Mouse (Mus musculus): Measurements from ENCODE around the gene Dxo.
"Not testable (repeated sequence)": the region's sequence is repeated elsewhere in the genome, so short reads cannot be mapped to it uniquely, and the experiment has no call there.

The Dxo gene

DNA sequence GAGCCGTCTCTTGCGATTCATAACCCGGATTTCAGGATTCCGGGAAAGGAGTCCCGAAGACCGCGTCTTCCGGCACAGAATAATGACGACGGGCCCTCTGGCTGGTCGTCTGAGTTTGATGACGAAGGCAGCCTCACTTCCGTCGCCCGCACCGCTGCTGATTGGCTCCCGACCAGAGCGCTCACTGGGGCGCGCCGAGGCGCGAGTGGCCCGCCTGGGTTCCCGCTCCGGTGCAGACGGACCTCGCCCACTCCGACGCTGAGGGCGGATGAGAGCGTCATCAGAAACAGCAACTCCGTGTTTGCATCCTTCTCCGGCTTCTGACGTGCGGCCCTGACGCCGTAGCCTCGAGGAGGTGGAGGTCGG, at the start of gene Dxo, which contains the start of gene Stk19:
TSS of gene Dxo (plus strand) at position 164 of the 366 bp plus-strand sequence.
TSS of gene Stk19 (minus strand) at position 90 of the 366 bp plus-strand sequence.
- DNase-seq: peak; percentile 98

DNA sequence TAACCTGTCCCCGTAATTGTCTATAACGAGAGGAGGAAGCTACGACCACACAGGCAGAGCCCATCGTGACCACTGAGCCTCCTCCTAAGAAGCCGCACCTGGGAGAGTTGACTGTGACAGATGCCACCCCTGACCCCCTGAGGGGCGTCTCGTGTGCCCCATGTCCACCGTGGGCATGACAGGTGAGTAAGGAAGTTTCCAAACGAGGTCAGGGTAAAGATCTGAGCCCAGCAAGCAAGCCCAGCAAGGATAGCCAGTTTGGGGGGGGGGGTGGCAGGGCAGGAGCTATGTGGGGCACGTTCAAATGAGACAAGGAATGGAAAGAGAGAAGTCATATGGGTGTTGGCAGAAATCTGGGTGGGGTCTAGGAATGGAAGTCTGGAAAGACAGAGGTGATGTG, 41.8 kb upstream of the Dxo start:
- DNase-seq: no peak

DNA sequence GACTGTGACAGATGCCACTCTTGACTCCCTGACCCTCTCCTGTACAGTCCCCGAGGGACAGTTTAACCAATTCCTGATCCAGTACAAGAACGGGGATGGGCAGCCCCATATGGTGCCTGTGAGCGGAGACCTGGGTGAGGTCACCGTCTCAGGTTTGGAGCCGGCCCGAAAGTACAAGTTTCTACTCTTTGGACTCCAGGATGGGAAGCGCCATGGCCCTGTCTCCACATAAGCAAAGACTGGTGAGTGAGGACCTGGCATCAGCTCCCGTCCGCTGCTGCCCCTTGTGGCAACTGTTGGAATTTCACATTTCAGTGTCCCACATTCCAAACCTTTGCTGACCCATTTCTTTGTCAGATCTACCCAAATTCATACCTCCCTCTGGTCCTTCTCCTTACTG, 41.2 kb upstream of the Dxo start:
- peak; percentile 54 for DNase-seq

DNA sequence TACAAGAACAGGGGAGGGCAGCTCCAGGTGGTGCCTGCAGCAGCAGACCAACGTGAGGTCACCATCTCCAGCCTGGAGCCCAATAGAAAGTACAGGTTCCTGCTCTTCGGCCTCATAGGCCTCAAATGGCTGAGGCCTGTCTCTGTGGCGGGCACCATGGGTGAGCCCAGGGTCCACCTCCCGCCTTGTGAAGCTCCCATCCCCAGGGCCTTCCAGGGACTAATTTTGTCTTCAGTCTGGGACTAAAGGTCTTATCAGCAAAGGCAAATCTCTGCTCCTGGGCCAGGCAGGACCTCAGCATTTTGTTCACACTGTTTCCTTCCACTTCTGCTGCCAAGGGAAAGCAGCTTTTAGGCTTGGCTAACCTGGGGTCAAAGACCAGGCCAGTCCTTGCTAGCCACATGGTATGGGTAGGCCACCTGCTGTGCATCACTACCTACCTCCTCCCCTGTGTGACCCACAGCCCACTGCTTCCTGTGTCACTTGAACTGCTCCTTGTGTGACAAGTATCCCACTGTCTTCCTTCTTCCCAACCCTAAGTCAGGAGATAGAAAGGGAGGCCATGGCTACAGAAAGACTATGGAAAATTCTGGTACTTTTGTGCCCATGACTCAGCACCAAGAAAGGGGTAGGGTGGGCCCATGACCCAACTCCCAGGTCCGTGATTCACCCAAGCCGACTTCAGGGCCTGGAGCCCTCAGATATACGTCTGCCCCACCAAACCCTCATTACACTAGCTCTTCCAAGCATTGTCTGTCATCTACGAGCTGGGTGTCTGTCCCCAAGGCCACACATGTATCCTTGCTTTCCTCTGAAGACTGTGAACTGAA, 40.3 kb upstream of the Dxo start:
- no peak for DNase-seq

DNA sequence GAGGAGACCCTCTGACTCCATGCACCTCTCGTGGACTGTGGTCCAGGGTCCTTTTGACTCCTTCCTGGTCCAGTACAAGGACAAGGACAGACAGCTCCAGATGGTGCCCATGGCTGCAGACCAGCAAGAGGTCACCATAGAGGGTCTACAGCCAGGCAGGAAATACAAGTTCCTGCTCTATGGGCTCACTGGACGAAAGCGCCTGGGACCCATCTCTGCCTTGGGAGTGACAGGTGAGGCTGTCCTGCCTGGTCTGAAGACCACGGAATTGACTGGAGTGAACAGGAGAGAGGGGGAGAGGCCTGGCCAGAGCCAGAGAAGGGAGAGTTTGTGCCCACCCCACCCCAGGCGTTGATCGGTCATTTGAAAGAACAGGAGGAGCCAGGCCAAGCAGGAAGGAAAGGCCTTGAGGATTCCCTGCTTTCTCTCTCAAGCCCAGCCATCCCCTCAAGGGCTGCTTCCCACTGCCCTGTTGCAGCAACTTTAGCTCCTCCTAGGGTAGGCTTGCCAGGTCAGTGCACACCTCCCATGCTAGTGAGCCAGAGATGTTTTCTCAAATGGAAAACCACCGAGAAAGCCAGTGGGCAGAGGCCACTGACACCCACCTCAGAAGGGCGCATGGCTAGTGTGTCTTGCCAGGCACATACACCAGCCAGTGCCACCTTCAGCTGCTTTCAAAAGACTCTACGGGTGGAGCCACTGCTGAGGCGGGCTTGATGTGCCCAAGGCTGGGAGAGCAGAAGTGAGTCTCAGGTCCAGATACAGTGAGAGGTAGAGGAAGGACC, 39.4 kb upstream of the Dxo start:
- not testable (repeated sequence) for DNase-seq

DNA sequence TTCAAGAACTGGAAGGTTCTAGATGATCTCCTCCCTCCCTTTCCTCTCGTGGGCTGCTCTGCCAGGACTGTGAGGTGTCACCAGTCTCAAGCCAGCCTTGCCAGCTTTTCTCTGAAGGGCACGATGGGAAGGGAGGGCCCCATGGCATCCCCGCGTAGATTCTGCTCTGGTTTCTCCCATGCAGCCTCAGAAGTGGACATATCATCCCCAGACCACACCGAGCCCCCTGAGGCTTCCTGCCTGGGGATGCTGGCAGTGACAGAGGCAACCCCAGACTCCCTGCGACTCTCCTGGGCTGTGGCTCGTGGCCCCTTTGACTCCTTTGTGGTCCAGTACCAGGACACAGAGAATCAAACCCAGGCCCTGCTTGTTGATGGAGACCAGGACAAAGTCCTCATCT, 38.7 kb upstream of the Dxo start:
- DNase-seq: not testable (repeated sequence)

DNA sequence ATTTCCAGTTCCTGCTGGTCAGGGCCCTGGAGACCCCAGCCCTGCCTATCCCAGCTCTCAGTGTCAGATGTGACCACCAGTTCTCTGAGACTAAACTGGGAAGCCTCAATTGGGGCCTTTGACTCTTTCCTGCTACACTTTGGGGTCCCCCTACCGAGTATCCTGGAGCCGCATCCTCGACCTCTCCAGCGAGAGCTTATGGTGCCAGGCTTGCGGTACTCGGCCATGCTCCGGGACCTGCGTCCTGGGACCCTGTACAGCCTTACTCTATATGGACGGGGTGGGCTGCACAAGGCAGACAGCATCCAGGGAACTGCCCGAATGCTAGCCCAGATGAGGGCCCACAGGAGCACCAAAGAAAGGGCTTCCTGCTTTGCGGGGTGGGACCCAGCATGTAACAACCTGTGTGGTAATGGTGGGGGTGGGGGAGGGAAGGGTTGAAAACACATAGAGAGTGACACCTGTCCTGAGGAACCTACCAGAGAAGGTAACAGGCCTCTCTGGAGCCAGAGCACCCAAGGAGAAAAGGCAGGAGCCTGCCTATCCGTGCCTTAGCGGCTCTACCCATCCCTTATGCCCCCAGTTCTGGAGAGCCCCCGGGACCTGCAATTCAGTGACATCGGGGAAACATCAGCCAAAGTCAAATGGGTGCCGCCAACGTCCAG, 37.8 kb upstream of the Dxo start:
- no peak for DNase-seq

DNA sequence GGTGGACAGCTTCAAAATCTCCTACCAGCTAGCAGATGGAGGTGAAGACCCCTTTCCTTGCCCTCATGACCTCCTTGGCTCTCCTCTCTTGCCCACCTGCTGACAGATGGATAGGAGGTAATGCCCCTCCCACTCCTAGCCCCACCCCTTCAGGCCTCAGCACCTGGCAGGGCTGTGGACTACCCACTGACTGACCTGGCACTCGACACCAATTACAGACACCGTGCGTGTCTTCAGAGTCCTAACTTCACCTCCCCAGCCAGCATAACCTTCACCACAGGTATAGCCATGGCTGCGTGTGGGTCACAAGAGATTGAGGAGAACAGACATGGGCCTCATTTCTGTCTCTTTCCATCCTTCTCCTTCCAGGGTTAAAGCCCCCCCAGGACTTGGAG, 37.3 kb upstream of the Dxo start:
- no peak for DNase-seq

DNA sequence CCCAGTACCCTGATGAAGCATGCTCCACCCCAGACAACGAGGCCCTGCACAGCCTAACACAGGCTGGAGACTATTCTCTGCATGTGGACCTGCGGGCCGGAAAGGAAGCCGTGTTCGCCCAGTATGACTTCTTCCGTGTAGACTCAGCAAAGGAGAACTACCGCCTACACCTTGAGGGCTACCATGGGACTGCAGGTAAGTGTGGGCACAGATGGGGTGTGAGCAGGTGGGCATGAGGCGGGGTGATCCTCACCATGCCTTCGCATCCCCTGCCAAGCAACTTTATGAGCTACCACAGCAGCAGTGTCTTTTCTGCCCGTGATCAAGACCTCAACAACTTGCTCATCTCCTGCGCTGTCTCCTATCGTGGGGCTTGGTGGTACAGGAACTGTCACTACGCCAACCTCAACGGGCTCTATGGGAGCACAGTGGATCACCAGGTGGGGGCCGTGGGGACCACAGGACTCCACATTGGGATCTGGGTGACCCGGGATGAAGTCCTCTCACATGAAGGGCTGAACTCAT, 36.0 kb upstream of the Dxo start:
- DNase-seq: not testable (repeated sequence)

DNA sequence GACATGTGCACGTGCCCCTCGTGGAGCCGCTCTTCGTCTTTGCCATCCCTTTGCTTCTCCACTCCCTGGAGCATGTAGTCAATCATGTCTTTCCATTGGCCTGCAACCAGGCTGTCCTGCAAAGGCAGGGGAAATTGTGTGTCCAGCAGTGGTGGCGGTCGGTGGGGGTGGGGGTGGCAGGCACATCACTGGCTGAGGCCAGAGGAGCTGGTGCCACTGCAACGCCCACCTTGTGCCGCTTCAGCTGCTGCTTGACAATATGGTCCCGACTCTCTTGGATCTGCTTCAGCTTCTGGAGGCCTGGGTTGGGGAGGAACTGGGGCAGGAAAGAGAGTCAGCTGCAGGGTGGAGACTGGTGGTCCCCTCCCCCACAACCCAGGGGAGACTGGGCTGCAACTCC, 34.1 kb upstream of the Dxo start:
- not testable (repeated sequence) for DNase-seq

DNA sequence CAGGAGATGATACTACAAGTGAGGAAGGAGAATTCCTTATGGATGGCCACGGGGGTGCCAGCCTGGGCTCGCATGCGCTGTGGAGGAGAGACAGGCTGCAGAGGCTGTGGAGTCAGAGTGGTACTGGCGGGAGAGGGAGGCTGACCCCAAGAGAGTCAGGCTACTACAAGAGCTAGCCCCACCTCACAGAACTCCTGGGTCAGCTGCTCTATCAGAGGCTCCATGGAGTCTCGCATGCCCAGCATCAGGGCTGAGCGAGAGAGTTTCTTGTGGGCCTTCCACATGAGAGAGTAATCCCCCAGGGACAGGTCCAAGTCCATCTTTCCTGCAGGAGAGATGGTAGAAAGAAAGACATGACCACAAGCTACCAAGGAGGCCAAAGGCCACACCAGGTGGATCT, 33.5 kb upstream of the Dxo start:
- DNase-seq: not testable (repeated sequence)

DNA sequence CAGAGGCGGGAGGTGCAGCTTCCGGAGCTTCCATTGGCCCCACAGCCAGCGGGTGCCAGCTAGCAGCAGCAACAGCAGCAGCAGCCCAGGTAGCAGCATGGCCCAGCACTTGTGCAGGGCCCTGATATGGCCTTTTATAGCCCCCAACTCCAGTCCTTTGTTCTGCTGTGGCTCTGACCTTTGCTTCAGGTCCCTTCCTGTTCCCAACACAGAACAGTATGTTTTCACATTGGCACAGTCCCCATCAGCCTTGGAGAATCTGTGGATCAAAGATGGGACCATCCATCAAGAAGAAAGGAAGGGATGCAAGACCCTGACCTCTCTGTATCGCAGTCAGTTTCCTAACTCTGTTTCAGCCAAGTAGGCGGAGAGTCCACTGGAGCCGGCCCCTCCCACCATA, 32.5 kb upstream of the Dxo start, which contains the start of gene Cyp21a1:
TSS of gene Cyp21a1 (minus strand) at position 261 of the 400 bp plus-strand sequence.
- not testable (repeated sequence) for DNase-seq

DNA sequence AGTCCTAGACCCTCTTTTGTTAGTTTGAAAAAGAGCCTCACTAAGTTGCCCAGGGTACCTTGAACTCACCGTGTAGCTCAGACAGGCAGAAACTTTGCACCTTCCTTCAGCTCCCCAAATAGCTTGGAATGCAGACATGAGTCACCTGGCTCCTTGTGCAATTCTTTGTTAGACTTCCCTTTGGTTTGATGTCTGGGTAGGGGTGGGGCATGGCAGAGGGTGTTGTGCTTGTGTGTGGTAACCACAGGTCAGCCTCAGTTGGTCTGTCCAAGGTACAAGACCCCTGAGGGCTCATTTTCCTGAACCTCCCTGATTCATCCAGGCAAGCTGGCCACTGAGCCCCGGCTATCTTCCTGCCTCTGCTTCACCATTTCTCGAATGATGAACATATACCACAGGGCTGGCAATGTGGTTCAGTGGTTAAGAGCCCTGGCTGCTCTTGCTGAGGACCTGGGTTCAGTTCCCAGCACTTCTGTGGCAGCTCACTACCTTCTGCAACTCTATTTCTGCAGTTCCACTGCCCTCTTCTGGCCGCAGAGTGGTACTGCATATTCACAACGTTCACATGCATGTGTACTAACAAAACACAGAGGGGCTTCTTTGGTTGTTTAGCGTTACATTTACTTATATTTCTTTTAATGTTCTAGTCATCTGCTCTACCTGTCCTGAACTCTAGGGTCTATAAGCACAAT, 31.8 kb upstream of the Dxo start:
- no peak for DNase-seq

DNA sequence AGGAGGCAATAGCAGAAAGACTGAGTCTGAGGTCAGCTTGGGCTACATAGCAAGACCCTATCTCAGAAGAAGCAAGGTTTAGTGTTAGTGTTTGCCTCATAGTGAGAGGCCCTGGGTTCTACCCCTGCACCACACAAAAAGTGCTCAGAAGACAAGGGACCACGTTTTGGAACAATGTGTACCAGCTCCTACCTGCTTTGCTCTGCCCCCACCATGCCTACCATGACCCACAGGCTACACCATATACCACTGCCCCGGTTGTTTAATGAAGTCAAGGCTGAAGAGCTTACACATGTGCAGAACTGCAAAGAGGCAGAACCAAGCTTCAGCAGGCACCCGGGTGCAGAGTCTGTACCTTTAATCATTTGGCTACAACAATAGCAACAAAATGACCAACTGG, 29.6 kb upstream of the Dxo start:
- DNase-seq: no peak

DNA sequence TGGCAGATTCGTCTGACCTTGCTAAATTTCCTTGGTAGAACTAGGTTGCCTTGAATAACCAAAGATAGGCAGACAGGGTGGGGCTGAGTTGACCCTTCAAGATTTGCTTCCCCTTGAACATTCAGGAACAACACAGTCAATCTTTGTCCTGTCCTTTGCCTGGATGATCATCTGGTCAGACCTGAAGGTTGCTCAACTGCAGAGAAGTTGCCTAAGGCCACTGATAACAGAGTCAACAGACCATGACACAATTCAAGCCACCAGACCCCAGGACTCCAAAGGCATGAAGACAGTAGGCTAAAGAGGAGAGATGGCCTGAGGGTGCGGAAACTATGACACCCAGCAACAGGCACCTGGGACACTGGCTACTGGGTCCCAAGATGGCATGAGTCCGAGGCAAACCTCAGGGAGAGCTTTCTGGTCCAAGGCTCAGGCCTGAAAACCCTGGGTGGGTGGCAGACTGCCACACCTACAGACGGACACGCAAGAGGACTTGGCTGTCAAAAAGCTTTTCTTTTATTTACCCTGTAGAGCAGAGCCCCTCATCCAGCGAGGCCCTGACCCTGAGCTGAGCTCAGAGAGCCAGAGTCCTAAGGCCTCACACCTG, 28.1 kb upstream of the Dxo start:
- no peak for DNase-seq

DNA sequence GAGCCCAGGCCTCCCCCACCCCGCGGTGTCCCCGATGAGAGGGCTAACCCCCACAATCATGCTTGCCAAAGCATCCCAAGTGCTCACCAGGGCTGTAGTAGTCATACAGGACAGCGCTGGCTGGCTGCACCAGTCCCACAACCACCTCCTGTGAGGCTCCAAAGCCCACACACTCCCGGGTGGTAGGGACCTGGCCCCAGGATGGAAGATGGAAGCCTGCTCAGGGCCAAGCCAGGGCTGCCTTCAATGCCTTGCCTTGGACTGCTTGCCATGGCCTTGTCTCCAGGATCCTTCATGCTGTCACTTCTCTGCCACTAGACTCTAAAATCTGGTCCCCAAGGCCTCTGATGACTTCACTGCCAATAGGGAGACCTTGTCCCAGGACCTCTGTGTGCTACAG, 26.4 kb upstream of the Dxo start:
- not testable (repeated sequence) for DNase-seq

DNA sequence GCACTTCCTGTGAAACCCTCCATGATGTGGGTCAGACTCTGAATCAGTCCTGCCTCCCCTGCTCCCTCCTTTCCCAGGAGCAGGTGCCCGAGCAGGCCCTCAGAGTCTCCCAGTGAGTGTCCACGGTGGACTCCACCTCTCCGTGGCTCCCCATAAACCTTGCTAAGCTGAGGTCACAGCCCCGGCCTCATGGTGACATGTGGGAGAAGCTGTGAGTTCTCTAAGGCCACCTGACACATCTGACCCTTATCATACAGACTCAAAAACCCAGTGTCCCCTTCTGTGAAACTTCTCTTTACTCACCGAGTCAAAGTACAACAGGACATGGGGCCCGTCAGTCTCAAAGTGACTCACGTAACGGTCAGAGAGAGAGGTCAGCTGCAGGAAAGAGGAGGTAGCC, 26.0 kb upstream of the Dxo start:
- not testable (repeated sequence) for DNase-seq

DNA sequence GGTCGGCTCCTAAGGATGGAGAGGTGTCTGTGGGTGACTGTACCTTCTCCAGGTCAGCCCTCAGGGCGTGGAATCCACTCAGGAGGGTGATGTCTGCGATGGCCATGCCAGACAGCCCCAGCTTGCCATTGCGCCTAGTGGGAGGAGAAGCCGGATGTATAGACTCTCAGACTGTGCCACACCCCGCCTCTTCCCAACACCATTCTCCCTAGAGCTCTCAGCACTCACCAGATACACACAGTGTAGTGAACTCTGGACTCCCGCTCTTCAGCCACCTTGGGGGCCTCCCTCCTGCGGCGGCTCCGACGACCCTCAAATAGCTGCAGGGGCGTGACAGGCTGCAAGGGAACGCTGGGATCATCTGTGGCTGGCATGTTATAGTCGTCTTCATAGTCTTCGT, 25.5 kb upstream of the Dxo start:
- DNase-seq: no peak

DNA sequence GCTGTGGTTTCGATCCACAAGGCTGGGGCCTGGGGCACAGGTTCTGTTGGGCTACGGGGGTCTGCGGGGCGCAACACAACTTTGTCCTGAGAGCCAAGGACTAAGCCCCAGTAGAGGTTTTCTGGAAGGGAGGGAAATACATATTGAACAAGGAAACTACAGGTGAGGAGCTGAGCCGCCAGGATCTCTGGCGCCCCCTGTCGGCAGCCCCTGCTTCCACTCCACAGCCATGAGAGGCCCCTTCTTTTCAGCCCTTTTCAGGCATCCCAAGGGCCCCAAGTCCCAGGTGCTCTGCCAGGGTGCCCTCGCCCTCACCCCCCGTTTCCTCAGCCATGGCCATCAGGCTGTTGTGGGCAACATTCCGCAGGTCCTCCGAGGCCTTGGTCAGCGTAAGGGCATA, 23.1 kb upstream of the Dxo start:
- peak; percentile 42 for DNase-seq

DNA sequence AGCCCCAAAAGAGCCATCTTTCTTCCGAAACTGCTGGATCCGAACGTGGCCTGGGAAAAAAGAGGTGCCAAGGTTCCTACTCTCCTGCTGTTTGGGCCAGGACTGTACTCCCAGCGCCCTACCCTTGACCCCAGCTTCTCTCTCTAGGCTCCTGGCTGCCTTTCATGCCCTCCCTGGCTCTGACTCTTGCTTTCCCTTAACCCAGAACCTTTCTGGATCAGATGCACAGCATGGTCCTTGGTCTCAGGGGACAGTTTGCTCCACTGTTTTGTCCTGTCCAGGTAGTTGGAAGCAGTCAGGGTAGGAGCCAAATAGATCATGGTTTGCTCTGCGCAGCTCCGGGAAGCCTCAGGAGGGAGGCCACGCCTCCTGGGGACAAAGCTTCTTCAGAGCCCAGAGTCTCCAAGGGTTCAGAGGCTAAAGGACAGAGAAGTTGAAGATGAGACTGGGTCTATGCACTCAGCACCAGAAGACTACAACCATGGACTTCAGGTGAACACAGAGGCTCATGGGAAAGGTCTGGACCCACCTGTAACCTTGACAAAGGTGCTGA, 21.9 kb upstream of the Dxo start:
- no peak for DNase-seq

DNA sequence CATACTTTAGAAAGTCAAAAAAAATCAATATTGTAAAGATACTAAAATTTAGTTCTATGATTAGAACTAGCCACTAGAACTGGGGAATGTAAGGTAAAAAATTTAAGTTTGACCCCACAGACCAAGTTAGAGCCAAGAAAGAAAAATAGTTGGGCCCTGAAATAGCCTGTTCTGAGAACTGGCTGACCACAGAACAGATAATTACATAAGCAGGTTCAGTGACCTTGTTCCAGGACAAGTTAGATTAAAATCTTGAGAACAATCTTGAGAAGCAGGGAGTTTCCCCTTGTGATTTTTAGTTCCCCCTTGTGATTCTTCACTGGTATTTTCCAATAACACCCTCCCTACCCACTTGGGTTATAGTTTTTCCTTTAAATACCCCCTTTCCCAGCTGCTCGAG, 6.0 kb upstream of the Dxo start:
- DNase-seq: not testable (repeated sequence)
